Mouse (Mus musculus): ENCODE data around the gene Sntg2. TPM values are rescaled to one million over a fixed set of nuclear protein-coding genes. Genes with fewer than 3 reads are reported as not detected.

Sntg2 gene
- polyA plus RNA-seq, 1 experiment from 2014 or later: 6.2 TPM

GRCm38 (mm10) chr12:30216762-30217441 lies 156.3 kb downstream of the Sntg2 start:
- no peak for ATAC-seq (replicated peaks; ENCODE audit: low FRiP score, low read depth)
- Histone ChIP-seq H3K4me1 (replicated peaks; ENCODE audit: insufficient read depth, low read length) (no peaks in the 10 kb centered on the region), H3K9me3 (replicated peaks; ENCODE audit: low read length) (no peaks in the 10 kb centered on the region), H3K9ac (ENCODE audit: low read depth, low read length) (no peak overlapping the region), H3K36me3 (ENCODE audit: insufficient read depth, low read length) (no peaks in the 10 kb centered on the region), H3K4me3 (replicated peaks; ENCODE audit: low read depth, low read length) (no peak overlapping the region), H3K27ac (no peak overlapping the region), H3K4me2 (ENCODE audit: low read length) (no peak overlapping the region), H3K27me3 (ENCODE audit: insufficient read depth, low read length) (no peaks in the 10 kb centered on the region)
- TF ChIP-seq CTCF (IDR thresholded peaks at IDR 0.05; ENCODE audit: low read depth): no peak
- WGBS: 92% methylated on average over 6 of the region's 6 CpGs
- DNase-seq (ENCODE audit: low spot score): no peak

DNA sequence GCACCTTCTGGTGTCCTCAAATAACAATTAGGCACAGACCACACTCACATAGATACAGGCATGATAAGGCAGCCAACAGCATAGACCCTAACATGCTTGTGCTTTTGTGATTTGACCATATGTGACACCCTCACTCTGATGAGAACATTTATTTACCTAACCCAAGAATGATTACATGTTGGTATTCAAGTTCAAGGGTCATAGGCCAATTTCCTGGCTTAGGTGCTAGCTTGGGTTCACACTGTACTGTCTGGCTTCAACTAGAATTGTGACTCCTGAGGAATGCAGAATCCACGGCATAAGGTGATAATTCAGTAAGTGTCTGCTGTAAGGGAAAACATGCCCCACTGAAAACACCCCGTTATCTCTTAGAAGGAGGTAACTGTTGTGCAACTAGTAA lies 158.4 kb downstream of the Sntg2 start:
- WGBS: 66% methylated on average over 2 of the region's 2 CpGs

GRCm38 (mm10) chr12:30210388-30210787 lies 162.8 kb downstream of the Sntg2 start:
- Histone ChIP-seq H3K4me2 (ENCODE audit: low read length) (no peak overlapping the region), H3K27ac (no peak overlapping the region), H3K4me1 (replicated peaks; ENCODE audit: insufficient read depth, low read length) (no peaks in the 10 kb centered on the region), H3K4me3 (replicated peaks; ENCODE audit: low read depth, low read length) (no peak overlapping the region), H3K9me3 (replicated peaks; ENCODE audit: low read length) (no peaks in the 10 kb centered on the region), H3K36me3 (ENCODE audit: insufficient read depth, low read length) (no peaks in the 10 kb centered on the region), H3K27me3 (ENCODE audit: insufficient read depth, low read length) (no peaks in the 10 kb centered on the region), H3K9ac (ENCODE audit: low read depth, low read length) (no peak overlapping the region)
- ATAC-seq (replicated peaks; ENCODE audit: low FRiP score, low read depth): no peak
- WGBS: 84% methylated on average over 2 of the region's 2 CpGs
- no peak for TF ChIP-seq CTCF (IDR thresholded peaks at IDR 0.05; ENCODE audit: low read depth)
- DNase-seq (ENCODE audit: low spot score): no peak

More for the DNA sequence above, 158.4 kb downstream of the Sntg2 start:
- Histone ChIP-seq H3K4me2 (ENCODE audit: low read length) (no peak overlapping the region), H3K9ac (ENCODE audit: low read depth, low read length) (no peak overlapping the region), H3K27ac (no peak overlapping the region), H3K4me3 (replicated peaks; ENCODE audit: low read depth, low read length) (no peak overlapping the region), H3K36me3 (ENCODE audit: insufficient read depth, low read length) (no peaks in the 10 kb centered on the region), H3K9me3 (replicated peaks; ENCODE audit: low read length) (no peaks in the 10 kb centered on the region), H3K27me3 (ENCODE audit: insufficient read depth, low read length) (no peaks in the 10 kb centered on the region), H3K4me1 (replicated peaks; ENCODE audit: insufficient read depth, low read length) (no peaks in the 10 kb centered on the region)
- ATAC-seq (replicated peaks; ENCODE audit: low FRiP score, low read depth) (no peak), DNase-seq (ENCODE audit: low spot score) (no peak)
- TF ChIP-seq CTCF (IDR thresholded peaks at IDR 0.05; ENCODE audit: low read depth): no peak

GRCm38 (mm10) chr12:30208527-30208926 lies 164.6 kb downstream of the Sntg2 start:
- Histone ChIP-seq H3K4me1 (replicated peaks; ENCODE audit: insufficient read depth, low read length) (no peaks in the 10 kb centered on the region), H3K36me3 (ENCODE audit: insufficient read depth, low read length) (no peaks in the 10 kb centered on the region), H3K4me2 (ENCODE audit: low read length) (no peak overlapping the region), H3K27ac (no peak overlapping the region), H3K27me3 (ENCODE audit: insufficient read depth, low read length) (no peaks in the 10 kb centered on the region), H3K4me3 (replicated peaks; ENCODE audit: low read depth, low read length) (no peak overlapping the region), H3K9ac (ENCODE audit: low read depth, low read length) (no peak overlapping the region), H3K9me3 (replicated peaks; ENCODE audit: low read length) (no peaks in the 10 kb centered on the region)
- TF ChIP-seq CTCF (IDR thresholded peaks at IDR 0.05; ENCODE audit: low read depth): no peak
- 61% methylated on average over 2 of the region's 2 CpGs for WGBS
- DNase-seq (ENCODE audit: low spot score) (no peak), ATAC-seq (replicated peaks; ENCODE audit: low FRiP score, low read depth) (no peak)

DNA sequence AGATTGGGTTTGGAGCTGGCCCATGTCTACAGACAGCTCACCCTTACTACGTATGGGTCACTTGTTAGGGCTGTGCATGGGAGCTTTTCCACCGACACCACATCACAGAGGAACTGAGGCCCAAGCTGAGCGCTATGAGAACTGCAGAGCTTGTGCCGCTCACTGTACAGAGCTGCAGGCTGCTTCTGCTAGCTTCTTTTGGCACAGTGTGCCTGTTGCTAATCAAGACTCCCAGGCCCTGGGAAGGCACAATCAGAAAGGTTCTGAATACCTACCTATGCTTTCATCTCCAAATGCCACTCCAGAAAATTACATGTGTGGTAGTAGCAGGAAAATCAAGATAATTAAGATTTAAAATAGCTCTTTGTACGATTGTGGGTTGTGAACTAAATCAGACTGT lies 165.1 kb downstream of the Sntg2 start:
- H3K4me2 ChIP-seq (ENCODE audit: low read length): no peak overlapping the region
- H3K4me1 ChIP-seq (replicated peaks; ENCODE audit: insufficient read depth, low read length): no peaks in the 10 kb centered on the region
- TF ChIP-seq CTCF (IDR thresholded peaks at IDR 0.05; ENCODE audit: low read depth): no peak
- WGBS: 82% methylated on average over 5 of the region's 5 CpGs
- H3K36me3 ChIP-seq (ENCODE audit: insufficient read depth, low read length): no peaks in the 10 kb centered on the region
- no peaks in the 10 kb centered on the region for H3K9me3 ChIP-seq (replicated peaks; ENCODE audit: low read length)
- DNase-seq (ENCODE audit: low spot score) (no peak), ATAC-seq (replicated peaks; ENCODE audit: low FRiP score, low read depth) (no peak)
- no peak overlapping the region for H3K9ac ChIP-seq (ENCODE audit: low read depth, low read length)
- no peak overlapping the region for H3K4me3 ChIP-seq (replicated peaks; ENCODE audit: low read depth, low read length)
- no peak overlapping the region for H3K27ac ChIP-seq
- H3K27me3 ChIP-seq (ENCODE audit: insufficient read depth, low read length): no peaks in the 10 kb centered on the region

DNA sequence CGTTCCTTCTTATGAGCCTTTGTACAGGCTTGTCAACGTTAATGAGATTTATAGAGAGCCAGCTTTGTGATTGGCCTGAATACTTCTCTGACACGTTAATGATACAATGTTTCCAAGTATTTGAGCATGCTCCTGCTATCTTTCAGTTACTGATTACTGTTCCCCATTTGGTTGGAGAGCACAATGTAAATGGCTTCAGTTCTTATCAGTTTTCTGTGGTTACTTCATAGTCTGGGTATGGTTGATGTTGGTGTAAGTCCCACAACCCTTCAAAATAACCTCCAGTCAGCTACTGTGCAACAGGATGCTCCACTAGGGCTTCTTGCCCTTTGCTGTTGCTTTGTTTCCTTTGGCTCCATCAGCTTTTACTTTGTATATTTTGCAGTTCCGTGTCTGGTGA lies 168.7 kb downstream of the Sntg2 start:
- no peaks in the 10 kb centered on the region for H3K4me1 ChIP-seq (replicated peaks; ENCODE audit: insufficient read depth, low read length)
- no peak overlapping the region for H3K4me2 ChIP-seq (ENCODE audit: low read length)
- 48% methylated on average over 4 of the region's 4 CpGs for WGBS
- DNase-seq (ENCODE audit: low spot score): peak; percentile 67
- H3K27ac ChIP-seq: no peak overlapping the region
- H3K9ac ChIP-seq (ENCODE audit: low read depth, low read length): no peak overlapping the region
- H3K4me3 ChIP-seq (replicated peaks; ENCODE audit: low read depth, low read length): no peak overlapping the region
- TF ChIP-seq CTCF (IDR thresholded peaks at IDR 0.05; ENCODE audit: low read depth): no peak
- H3K9me3 ChIP-seq (replicated peaks; ENCODE audit: low read length): no peaks in the 10 kb centered on the region
- ATAC-seq (replicated peaks; ENCODE audit: low FRiP score, low read depth): no peak
- H3K36me3 ChIP-seq (ENCODE audit: insufficient read depth, low read length): no peaks in the 10 kb centered on the region
- no peaks in the 10 kb centered on the region for H3K27me3 ChIP-seq (ENCODE audit: insufficient read depth, low read length)

- Histone ChIP-seq H3K4me1 (replicated peaks; ENCODE audit: insufficient read depth, low read length) (no peaks in the 10 kb centered on the region), H3K27me3 (ENCODE audit: insufficient read depth, low read length) (no peaks in the 10 kb centered on the region), H3K4me3 (replicated peaks; ENCODE audit: low read depth, low read length) (no peak overlapping the region), H3K36me3 (ENCODE audit: insufficient read depth, low read length) (no peaks in the 10 kb centered on the region), H3K9me3 (replicated peaks; ENCODE audit: low read length) (no peaks in the 10 kb centered on the region), H3K27ac (no peak overlapping the region), H3K9ac (ENCODE audit: low read depth, low read length) (no peak overlapping the region), H3K4me2 (ENCODE audit: low read length) (no peak overlapping the region)
- no peak for DNase-seq (ENCODE audit: low spot score)
- 77% methylated on average over 1 of the region's 1 CpGs for WGBS
- no peak for TF ChIP-seq CTCF (IDR thresholded peaks at IDR 0.05; ENCODE audit: low read depth)
- no peak for ATAC-seq (replicated peaks; ENCODE audit: low FRiP score, low read depth)
Observed at GRCm38 (mm10) chr12:30202763-30203162, 170.4 kb downstream of the Sntg2 start.
